Mouse (Mus musculus) central nervous system, embryonic 11.5 days (tissue): Measurements from ENCODE around the gene Msto1. TPM values are rescaled to one million over a fixed set of nuclear protein-coding genes. Genes with fewer than 3 reads are reported as not detected.

Experiments used
- polyA plus RNA-seq: library from polyadenylated mRNA; depleted of rRNA; stranded (reverse); fragments of >200 nt; gene quantifications from 2 replicates; pipeline ENCODE4 v1.2.3, GENCODE M21; 2012; rRNA removed

The Msto1 gene
- 36.6 and 45.7 TPM in 2 replicates for polyA plus RNA-seq

GRCm38 (mm10) chr3:88913511-88914383 lies at the start of gene Msto1:
Msto1 (minus strand) TSS chr3:88913999.

GRCm38 (mm10) chr3:88950576-88951326 lies 37.0 kb upstream of the Msto1 start, which contains the start of the genes Ash1l and Dap3:
Ash1l (plus strand) TSS chr3:88950622.
Dap3 (minus strand) TSS chr3:88951181.

Other genes with a start within 250 kb of the Msto1 start
- gene Khdc4, start 228.2 kb downstream of the Msto1 start, polyA plus RNA-seq = 130 and 150 TPM in 2 replicates
- 31.5 and 41.5 TPM in 2 replicates for gene Rit1, start 197.2 kb downstream of the Msto1 start, polyA plus RNA-seq
- 86.4 and 129 TPM in 2 replicates for gene Syt11, start 138.8 kb downstream of the Msto1 start, polyA plus RNA-seq
- gene Gon4l, start 78.8 kb downstream of the Msto1 start, polyA plus RNA-seq = 35.6 and 58.9 TPM in 2 replicates
- 16.6 and 20.0 TPM in 2 replicates for gene Ash1l, start 36.6 kb upstream of the Msto1 start, polyA plus RNA-seq
- gene Dap3, start 37.2 kb upstream of the Msto1 start, polyA plus RNA-seq = 110 and 160 TPM in 2 replicates
- gene Rusc1, start 179.3 kb upstream of the Msto1 start, polyA plus RNA-seq = 29.7 and 37.9 TPM in 2 replicates
- gene Gm43738, start 187.1 kb upstream of the Msto1 start, polyA plus RNA-seq = not detected in 2 replicates
- 185 and 198 TPM in 2 replicates for gene Fdps, start 188.0 kb upstream of the Msto1 start, polyA plus RNA-seq
- 9.5 and 14.9 TPM in 2 replicates for gene Pklr, start 222.1 kb upstream of the Msto1 start, polyA plus RNA-seq
- 10.2 and 12.0 TPM in 2 replicates for gene Hcn3, start 246.2 kb upstream of the Msto1 start, polyA plus RNA-seq